Mouse (Mus musculus) ES-Bruce4 (cell line): Measurements from ENCODE around the gene Gpha2.

ENCODE experiments used
- CTCF ChIP-seq: IDR thresholded peaks from one replicate; pipeline ENCODE4 v1.8.1; 2011; ENCODE audit warnings: low read depth, low read length
- POLR2A ChIP-seq: IDR thresholded peaks from one replicate; pipeline ENCODE4 v1.8.1; 2011; ENCODE audit warnings: low read length; ENCODE audit not compliant: insufficient read depth

- TF ChIP-seq CTCF (no peak), POLR2A (no peak)
These were observed 17.0 kb downstream of the Gpha2 start for GRCm38 (mm10) chr19:6243226-6243625.
